Mouse (Mus musculus): ENCODE measurements around the gene Mast4.
A peak's percentile ranks its signal among the peaks of the same experiment; 100 is the strongest.

Gene Mast4

DNA sequence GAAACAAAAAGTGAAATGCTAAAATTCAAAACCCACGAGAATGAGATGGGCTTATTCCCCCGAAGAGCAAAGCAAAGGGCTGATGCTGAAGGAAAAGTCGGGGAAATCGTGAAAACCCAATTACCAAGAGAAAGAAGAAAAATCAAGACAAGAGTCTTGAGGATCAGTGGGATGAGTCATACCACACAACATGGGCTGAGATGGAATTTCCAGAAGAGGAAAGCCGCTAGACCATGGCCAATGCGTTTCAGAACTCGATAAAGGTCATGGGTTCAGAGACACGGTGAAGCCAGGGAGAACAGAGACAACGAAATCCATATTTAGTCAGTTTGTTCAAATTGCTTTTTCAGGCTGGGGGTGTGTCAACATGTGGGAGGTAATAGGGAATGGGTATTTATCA lies 290.6 kb downstream of the Mast4 start:
- DNase-seq (ENCODE audit: low spot score), result no peak

DNA sequence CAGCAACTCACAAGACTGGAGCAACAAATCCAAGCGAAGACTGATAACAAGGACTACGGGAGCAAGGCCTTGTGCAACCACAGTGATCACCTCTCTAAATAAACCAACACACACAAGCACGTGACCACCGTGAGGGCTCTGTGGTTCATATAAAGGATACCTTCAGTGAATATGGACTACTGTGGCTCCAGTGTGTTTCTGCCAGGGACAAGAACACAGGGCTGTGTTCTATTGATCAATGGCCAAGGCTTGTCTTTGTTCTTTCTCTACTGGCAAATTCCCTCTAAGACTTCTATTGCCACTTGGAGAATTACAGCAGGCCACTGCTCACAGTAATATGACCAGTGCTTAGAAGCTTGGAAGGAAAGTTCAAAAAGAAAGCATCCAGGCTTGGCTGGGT lies 291.3 kb downstream of the Mast4 start:
- DNase-seq (ENCODE audit: low spot score), result peak; percentile 17

DNA sequence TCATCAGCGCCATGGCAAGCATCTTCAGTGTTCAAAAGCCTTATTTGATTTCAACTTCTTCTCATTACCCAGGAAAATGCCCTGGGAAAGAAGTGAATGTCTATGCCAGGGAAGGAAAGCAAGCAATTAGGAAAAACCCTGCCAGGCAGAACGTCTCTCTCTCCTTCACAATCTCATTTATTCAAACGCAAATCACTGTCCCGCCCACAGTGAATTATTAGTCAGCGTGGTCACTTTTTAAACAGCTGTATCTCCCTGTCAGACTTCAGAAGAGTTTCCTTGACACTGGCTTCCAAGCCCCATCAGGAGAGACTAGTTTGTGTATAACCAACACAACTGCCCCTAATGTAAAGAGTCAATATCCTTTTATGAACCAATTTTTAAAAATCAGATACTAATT lies 296.8 kb downstream of the Mast4 start:
- DNase-seq (ENCODE audit: low spot score), result no peak

DNA sequence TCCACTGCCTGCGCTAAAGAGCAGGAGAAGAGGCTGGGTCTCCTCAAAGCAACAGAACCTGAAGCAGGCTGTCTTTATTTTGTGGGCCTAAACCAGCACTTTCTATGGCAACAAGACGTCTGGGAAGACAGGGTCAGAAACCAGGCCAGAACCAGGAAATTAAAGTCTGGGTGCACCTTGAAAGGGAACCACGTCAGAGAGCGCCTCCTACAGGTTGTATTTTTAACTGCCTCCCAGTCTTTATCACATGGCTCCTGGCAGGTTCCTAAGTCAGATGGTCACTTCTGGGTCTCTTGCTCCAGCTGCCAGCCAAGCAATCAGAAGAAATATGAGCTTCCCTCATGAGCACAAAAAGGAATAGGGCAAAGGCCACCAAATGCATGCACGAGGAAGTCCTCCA lies 304.9 kb downstream of the Mast4 start:
- DNase-seq (ENCODE audit: low spot score), result no peak

DNA sequence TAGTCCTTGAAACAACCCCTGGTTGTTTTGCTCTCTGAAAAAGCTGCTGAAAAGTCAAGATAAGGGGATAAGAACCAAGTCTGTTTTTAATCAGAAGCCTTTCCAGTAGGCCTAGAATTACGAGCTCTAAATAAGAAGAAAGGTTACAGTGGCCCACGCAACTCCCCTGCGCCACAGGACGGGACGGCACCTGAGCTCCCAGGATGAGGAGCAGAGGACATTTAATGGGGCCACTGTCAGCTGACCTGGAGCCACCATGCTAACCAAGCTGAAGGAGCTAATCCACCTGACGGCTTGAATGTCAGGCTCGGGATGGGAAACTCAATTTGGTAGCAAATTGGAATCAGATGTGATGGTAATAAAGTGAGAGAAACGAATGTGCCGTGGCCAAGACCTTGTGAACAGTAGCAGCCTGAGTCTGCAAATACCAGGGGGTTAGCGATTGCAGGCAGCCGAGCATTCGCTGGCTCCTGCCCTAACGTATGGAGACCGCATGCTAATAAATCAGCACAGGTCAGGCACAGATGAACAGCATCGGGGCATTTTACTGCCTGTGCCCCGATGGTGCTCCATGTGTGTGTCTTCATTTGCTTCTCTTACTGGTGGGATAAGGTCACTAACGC lies 306.7 kb downstream of the Mast4 start:
- no peak for DNase-seq (ENCODE audit: low spot score)

DNA sequence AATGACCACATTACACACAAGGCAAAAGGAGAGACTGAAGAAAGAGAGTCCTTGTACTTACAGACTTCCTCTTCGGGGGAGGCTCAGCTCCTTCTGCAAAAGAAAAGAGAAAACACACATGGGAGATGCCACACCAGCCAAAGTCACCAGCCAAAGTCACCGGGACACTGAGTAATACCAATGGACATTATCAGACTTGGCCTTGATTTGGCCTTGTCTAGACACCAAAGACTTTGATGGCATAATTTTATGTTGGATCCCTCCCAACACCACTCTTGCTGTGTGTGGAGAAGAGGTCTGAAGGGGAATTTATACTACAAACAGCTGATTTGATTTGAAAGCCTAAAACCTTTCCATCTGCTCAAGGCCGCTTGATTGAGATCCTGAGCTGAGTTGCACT lies 308.8 kb downstream of the Mast4 start:
- no peak for DNase-seq (ENCODE audit: low spot score)

DNA sequence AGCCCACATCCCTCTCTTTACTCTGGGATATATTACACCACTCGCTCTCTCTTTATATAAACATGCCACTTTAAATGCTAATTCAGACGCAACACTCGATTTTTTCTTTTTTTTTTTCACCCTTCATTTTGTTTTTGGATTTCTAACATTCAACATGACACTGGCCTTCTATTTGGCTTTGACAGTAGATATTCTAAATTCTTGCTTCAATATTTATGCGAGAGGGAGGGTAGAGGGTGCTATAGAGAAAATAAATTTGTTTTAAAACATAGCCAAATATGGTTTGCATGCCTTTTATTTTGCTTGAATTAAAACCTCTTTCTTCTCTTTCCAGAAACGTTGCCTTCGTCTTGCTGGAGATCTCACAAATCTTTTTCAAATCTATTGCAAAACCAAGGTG lies 315.8 kb downstream of the Mast4 start:
- DNase-seq (ENCODE audit: low spot score), result no peak

DNA sequence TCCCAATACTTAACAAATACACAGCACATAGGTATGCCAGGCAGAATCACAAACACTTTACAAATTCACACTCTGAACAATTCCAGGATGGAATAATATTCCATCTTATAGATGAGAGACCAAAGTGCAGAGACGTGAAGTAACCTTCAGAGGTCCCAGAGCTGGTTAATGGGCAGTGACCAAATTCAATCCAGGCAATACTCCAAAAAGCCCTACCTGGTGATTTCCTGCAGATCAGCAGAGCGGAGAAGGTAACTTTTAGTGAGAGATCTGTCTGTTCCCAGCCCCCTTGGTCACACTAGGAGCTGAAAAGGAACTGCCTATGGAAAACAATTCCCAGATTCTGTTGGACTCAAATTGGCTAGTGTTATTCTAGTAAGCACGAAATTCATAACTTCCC lies 316.6 kb downstream of the Mast4 start:
- no peak for DNase-seq (ENCODE audit: low spot score)

DNA sequence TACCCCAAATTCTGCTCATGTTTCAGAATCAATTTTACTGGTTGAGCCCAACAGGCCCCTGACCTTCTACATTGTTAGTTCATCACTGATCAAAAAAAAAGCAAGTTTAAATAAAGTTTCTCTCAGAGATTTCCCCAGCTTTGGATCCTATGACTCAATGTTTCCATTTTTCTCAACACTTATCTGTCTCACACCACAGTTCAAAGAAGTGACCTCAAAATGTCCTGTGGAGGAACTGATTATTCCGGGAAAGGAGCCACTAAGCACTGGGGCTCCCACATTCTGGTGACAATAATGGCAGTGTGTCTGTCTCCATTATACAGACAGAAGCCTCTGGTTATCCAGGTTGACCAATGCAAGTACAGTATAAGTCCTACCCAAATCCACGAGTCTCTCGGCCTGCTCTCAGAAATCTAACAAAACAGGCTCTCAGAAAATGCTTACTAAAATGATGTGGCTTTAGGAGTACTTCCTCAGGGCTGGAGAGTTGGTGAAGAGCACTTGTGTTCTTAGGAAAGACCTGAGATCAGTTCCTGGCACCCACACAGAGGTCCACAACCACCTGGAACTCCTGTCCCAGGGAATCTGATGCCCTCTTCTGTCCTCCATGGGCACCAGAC lies 319.1 kb downstream of the Mast4 start:
- DNase-seq (ENCODE audit: low spot score), result no peak

DNA sequence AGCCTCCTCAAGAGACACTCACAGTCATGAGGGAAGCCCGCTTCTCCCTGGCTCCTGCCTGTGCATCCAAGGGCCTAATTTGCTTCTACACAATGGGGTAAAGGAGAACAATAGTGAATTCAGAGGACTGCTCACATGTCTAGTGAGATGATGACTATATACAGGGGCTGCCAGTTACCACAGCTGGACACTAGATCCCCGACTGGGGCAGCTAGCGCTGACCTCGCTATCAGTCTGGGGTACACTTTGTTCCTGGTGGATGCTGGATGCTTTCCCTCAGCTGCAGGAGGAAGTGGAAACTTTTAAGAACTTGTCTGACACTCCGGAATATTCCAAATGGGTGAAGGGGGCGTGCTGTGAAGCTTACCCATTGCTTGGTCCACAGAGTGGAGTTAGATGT lies 319.7 kb downstream of the Mast4 start:
- DNase-seq (ENCODE audit: low spot score), result no peak

DNA sequence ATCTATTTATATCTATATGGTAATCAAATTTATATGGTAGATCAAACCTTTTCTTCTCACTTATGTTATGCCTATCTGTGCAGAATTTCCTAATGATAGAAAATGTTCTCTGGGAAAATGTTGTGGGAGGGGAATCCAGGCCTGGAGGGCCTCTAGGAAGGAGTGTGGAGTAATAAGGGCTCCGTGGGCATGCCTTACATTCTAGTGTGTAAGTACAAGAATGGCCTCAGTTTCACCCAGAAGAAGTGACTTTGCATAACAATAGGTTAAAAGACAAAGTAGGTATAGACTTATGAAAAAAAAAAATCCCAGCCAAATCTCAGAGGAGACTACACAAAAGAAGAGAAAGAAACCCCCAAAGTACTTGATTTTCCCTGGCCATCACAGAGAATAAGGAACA lies 320.1 kb downstream of the Mast4 start:
- no peak for DNase-seq (ENCODE audit: low spot score)

DNA sequence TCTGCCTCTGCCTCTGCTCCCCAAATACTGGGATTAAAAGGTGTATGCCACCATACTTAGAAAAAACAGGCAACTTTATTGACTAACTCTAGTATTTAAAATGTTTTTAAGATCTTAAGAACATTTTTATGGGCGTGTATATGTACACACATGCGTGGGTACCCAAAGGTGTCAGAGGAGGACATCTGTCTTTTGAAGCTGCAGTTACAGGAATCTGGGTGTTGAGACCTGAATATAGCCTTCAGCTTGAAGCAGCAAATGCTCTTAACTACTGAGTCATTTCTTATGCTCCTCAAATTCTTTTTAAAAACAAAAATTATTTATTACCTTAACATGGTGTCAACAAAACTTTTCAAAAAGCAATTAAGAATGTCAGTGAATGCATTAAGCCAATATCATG lies 329.1 kb downstream of the Mast4 start:
- no peak for DNase-seq (ENCODE audit: low spot score)

DNA sequence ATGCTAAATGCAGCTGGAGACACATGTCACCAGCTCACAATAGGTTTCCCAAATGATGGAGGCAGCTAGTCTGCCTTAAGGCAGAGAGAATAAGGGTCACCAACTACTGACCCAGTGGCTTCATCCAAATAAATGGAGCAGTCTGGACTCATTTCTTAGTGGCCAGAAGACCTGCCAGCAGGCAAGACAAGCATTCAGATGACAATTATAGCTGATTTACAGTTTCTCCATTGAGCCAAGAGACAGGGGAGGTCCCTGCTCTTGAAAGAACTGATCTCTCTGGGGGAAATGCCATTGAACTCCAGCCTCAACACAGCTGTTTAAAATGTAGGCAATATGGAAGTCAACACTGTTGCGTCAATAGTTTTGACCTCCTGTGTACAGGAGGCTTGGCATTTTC lies 332.5 kb downstream of the Mast4 start:
- no peak for DNase-seq (ENCODE audit: low spot score)

DNA sequence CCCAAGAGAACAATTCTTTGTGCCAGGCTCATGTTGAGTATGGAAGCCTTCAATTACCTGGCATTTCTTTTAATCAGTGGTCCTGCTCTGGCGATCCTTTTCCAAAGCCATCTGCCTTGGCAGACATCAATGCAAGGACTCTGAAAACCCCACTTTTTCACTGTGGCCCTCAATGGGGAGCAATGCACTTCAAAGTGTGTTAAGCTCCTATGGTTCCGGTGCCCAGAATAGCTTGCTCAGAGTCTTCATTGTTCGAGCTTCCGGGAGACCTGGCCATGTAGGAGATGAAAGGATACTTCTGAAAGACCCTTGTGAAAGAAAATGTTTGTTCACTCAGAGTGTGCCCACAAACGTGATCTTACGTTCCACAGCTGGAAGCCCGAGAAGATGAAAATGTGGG lies 333.4 kb downstream of the Mast4 start:
- no peak for DNase-seq (ENCODE audit: low spot score)

DNA sequence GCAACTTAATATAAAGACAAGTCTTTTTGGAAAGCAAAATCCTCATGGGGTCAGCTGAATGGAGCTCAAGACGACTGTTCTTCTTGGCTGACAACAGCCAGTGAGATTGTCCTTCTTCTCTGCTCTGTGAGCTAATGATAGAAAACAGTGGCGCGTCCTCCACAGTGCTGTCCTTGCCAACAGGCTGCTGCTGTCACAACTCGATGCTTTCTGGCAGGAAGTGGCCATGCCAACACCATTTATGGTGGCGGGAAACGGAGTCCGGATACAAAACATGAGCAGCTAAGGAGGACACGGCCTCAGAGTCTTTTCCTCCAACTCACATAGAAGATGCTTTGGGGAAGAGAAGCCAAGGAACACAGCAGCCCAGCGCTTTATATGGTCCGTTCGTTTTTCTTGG lies 340.2 kb downstream of the Mast4 start:
- DNase-seq (ENCODE audit: low spot score), result no peak

DNA sequence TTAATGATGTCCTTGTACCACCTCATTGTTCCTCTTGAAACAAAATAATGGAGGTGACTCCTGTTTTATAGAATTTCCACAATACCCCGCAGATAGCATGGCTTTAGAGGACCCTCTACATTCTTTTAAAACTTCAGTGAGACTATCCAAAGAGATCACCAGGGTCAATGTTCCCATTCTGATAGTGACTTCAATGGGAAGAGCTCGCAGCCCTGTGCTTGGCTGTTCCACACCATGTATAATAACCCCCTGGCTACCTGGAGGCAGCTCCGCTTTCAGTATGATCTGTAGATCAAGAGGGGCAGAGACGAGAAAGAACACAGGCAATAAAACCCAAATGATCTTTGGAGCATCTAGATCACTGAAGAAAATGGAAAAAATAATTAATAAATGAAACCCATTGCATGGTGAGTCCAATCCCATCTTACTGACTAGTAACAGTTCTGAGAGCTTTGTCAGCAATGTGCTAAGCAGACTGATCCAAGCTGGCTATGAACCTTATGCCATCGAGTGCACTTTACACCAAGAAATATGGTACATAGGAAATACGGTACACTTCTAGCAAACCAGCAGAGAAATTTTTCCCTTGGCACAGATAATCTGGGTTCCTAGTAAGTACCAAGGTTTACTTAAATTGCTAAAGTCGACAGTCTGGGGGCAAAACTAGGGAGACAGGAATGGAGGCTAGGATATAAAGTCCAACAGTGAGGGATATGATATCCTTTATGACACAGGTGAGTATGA lies 341.4 kb downstream of the Mast4 start:
- DNase-seq (ENCODE audit: low spot score), result no peak

DNA sequence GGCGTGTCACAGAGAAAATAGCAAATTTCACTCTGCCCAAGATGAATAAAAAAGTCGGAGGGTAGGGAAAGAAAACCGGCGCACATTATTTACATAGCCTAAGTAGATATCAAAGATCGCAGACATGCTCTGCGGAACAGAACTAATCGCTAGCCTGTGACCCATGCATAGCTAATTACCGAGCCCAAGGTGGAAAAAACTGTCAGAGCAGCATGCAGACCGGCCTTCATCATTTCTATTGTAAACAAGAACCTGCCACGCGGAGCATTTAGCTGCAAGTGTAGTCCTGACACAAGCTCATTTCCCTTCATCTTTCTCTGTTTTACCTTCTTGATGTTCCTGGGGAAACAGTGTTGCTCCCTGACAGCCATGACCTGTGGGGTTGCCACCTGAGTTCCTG lies 342.4 kb downstream of the Mast4 start:
- DNase-seq (ENCODE audit: low spot score), result no peak

DNA sequence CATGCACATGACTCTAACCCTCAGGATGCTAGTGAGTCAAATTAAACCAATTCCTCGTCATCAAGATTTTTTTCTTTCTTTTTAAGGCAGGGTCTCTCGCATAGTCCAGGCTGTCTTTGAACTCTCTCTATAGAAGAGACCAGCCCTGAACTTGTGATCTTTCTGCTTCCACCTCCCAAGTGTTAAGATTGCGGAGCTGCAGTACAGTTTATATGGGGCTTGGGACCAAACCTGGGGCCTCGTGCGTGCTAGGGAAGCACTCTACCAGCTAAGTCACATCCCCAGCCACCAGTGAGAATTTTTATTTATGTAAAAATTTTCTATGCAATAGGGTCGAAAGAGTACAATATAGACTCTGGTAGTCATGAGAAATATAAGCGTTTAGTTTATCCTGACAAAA lies 343.1 kb downstream of the Mast4 start:
- DNase-seq (ENCODE audit: low spot score), result no peak

DNA sequence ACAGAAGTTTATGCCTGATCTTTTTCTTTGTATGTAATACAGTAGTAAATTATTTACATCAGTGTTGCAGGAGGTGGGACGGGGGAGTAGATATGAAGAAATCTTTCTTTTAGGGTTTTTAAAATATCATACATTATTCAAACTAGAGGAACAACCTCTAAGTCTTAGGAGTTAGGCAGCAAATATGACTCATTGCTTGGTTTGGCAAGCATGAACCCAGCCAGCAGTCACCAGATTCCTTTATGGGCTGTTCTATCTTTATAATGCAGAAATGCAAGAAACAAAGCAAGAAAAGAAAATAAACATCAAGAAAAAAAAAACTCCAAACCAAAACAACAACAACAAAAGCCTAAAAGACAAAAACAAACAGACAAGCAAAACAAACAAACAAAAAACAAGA lies 344.2 kb downstream of the Mast4 start:
- DNase-seq (ENCODE audit: low spot score), result no peak

DNA sequence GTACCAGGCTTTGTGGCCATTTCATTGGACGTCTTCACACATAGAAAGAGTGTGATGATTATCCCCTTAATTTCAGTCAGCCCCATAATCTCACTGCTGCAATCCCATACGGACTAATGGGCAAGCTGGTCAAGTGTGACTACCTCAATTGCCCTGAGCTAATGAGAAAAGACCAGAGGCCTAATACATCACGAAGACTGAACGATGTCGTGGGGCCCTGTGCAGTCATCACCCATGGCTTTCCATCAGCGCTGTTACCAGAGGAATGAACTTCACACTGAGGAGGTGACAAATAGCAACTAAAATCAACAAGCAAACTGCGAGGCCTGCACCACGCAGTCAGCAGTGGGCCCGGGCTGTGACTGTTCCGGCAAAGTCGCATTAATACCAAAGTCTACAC lies 344.7 kb downstream of the Mast4 start:
- DNase-seq (ENCODE audit: low spot score), result no peak

DNA sequence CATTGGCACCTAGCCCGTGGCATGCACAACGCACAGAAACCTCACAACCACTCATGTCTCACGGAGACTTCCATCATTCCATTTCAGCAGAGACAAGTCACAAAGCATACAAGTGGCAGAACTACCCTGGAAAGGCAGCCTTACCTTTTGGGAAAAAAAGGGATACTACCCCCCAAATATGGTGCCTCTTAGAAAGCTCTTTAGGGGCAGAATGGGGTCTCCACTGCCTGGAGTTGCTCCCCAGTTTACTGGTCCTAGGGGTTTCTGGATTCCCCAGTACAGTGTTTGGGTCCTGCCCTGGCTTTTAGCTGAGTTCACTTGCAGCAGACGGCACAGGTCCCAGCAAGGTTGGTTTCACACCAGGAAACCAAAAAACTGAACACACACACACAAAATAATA lies 345.3 kb downstream of the Mast4 start:
- no peak for DNase-seq (ENCODE audit: low spot score)

DNA sequence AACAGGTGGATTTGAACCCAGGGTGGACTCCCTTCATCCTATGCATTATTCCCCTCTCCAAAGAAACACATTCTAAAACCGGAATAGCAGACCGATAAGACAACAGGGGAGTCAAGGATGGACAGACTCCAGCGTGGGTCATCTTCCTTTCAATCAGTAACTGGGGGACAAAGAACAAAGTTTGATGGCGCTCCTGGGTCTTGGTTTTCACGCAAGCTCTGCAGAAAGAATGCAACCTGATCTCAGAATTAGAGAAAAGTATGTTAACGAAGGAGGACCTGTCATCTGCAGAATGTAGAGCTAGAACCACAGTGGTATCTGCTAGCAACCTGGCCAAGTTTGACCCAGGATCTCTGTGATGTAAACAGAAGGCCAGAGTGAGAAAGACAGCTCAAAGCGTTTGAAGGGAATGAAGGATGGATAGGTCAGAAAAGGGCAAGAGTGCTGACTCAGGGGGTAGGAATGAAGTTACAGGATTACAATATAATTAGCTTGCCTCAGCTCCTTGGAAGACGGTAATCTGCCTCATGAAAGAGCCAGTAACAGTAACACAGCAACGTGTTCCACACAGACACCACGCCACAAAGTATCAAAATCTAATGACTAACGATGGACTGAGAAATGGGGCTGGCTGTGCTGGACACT lies 345.9 kb downstream of the Mast4 start:
- no peak for DNase-seq (ENCODE audit: low spot score)

DNA sequence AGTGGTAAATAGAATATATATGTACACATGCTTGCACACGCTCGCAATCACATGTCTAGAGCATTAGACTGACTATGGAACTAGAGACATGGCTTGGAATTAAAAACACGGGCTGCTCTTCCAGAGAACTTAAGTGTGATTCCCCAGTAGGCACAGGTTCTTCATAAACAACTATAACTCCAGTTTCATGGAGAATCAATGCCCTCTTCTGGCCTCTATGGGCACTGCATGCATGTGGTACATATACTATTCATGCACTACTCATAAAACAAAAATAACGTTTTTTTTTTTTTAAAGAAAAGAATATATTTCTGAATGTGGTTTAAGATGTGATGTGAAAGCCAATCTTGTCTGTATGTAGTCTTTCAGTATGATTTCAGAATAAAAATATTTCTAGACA lies 349.7 kb downstream of the Mast4 start:
- DNase-seq (ENCODE audit: low spot score), result no peak

Measured in layer of hippocampus, adult 9-10 months (tissue).